Mouse (Mus musculus) neural tube, embryonic 15.5 days (tissue): ENCODE data around the gene Cd93. TPM values are rescaled to one million over a fixed set of nuclear protein-coding genes. Genes with fewer than 3 reads are reported as not detected.

Source experiments
- ATAC-seq: fragments of 200-750 bp; cut with Nextera tagmentation; 2 replicates; pipeline ENCODE4 v1.8.0; 2017; ENCODE audit warnings: mild to moderate bottlenecking, moderate TSS enrichment, moderate library complexity; ENCODE audit not compliant: low FRiP score
- H3K27ac ChIP-seq: fragments of 300-500 bp; sonication (generic); replicated peaks from 2 replicates; pipeline ENCODE4 v1.5.1; 2015; ENCODE audit warnings: mild to moderate bottlenecking, inconsistent platforms
- H3K27me3 ChIP-seq: fragments of 300-500 bp; sonication (generic); replicated peaks from 2 replicates; pipeline ENCODE4 v1.6.1; 2015; ENCODE audit warnings: inconsistent platforms
- H3K36me3 ChIP-seq: fragments of 300-500 bp; sonication (generic); 2 replicates; pipeline ENCODE4 v1.6.1; 2015; ENCODE audit warnings: inconsistent platforms
- H3K4me1 ChIP-seq: fragments of 300-500 bp; sonication (generic); 2 replicates; pipeline ENCODE4 v1.6.1; 2015; ENCODE audit warnings: inconsistent platforms
- H3K4me2 ChIP-seq: fragments of 300-500 bp; sonication (generic); 2 replicates; pipeline ENCODE4 v1.6.1; 2015; ENCODE audit warnings: inconsistent platforms, mild to moderate bottlenecking, moderate library complexity
- H3K4me3 ChIP-seq: fragments of 300-500 bp; sonication (generic); replicated peaks from 2 replicates; pipeline ENCODE4 v1.5.1; 2015; ENCODE audit warnings: mild to moderate bottlenecking, inconsistent platforms
- H3K9ac ChIP-seq: fragments of 300-500 bp; sonication (generic); replicated peaks from 2 replicates; pipeline ENCODE4 v1.6.1; 2015; ENCODE audit warnings: mild to moderate bottlenecking, inconsistent platforms
- H3K9me3 ChIP-seq: fragments of 300-500 bp; sonication (generic); replicated peaks from 2 replicates; pipeline ENCODE4 v1.6.1; 2016; ENCODE audit warnings: inconsistent platforms
- WGBS: fragments of 180-500 bp; shearing (Covaris S2); methylation state at CpG from one replicate; pipeline ENCODE4 v1.1.7; 2015; ENCODE audit warnings: mixed read lengths; 5-methylcytosine and 5-hydroxymethylcytosine counted together
- polyA plus RNA-seq: library from polyadenylated mRNA; unstranded; fragments of >200 nt; fragmentation: Nextera tagmentation; extraction: Ambion mirVana; gene quantifications from 2 replicates; pipeline ENCODE4 v1.2.1, GENCODE M21; 2015

Cd93 gene
- polyA plus RNA-seq, 1 experiment from 2014 or later, result 7.6 TPM

DNA sequence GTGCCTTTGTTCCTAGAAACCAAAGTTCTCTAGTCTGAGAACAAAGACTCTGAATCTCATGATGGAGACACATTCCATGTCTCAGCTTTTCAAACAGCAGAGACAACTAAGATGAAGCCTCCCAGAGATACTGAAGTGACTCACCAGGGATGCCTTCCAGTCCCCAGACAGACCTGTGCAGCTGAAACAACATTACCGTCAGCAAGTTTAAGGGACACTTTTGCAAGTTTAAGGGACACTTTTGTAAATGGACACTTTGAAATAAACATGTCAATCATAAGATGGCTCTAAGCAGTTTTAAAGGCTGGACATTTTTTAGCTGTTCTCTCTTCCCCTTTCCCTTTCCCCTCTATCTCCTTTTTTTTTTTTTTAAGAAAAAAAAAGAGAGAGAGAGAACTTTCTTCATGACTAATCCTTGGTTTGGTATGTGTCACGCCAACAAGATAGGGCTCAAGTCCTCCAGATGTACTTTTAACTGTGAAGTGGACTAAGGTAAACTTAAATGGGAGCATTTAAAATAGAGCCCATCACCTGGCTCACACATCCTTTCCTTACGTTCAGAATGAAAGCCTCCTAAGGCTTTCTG lies 3.6 kb downstream of the Cd93 start:
- H3K4me2 ChIP-seq, result no peak overlapping the region
- no peaks in the 10 kb centered on the region for H3K9me3 ChIP-seq
- H3K9ac ChIP-seq, result no peak overlapping the region
- no peaks in the 10 kb centered on the region for H3K27me3 ChIP-seq
- no peak for ATAC-seq
- H3K36me3 ChIP-seq, result no peaks in the 10 kb centered on the region
- peaks cover 3% of the 10 kb centered on the region; the same call in 1 of the 2 replicates for H3K4me1 ChIP-seq
- H3K27ac ChIP-seq, result no peak overlapping the region
- 78% methylated on average over 3 of the region's 3 CpGs for WGBS
- H3K4me3 ChIP-seq, result no peak overlapping the region

DNA sequence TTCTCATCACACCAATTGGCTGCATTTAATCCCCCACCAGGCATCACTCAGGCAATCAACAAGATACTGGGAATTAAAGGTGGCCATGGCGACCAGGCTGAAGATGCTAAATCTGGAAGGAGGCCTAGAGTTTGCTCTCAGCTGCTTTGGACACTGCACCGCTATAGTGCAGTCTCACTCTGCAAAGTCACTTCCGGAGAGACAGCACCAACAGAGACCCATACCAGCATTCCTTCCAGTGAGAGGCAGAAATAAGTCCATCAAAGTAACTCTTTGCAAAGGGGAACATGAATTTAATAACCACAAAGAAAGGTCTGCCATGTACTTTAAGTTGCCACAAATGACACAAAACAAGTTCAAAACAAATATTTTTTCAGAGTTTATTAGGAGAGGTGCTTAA lies 7.1 kb downstream of the Cd93 start:
- Histone ChIP-seq H3K9ac (no peak overlapping the region), H3K4me2 (no peak overlapping the region), H3K4me3 (no peak overlapping the region), H3K4me1 (peaks cover 3% of the 10 kb centered on the region; the same call in 1 of the 2 replicates), H3K36me3 (no peaks in the 10 kb centered on the region), H3K27ac (no peak overlapping the region), H3K9me3 (no peaks in the 10 kb centered on the region), H3K27me3 (no peaks in the 10 kb centered on the region)
- WGBS, result 60% methylated on average over 3 of the region's 3 CpGs
- no peak for ATAC-seq

DNA sequence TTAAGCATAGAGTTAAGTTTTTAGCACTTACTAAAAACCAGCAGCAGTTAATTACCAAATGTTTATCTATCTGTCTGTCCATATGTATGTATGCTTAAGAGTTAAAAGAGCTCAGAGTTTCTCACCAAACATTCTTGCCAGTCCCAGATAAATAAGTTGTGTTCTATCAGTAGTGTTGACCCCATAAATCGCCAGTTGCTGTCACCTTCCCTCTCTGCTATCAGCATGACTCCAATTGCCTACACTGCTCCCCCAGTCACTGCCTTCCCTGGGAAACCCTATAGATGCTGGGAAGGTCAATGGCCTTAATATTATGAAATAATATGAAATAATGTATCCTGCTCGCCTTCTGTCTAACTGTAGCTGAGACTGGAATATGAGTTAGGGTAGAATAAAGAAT lies 11.0 kb downstream of the Cd93 start:
- ATAC-seq, result no peak
- no peaks in the 10 kb centered on the region for H3K27me3 ChIP-seq

DNA sequence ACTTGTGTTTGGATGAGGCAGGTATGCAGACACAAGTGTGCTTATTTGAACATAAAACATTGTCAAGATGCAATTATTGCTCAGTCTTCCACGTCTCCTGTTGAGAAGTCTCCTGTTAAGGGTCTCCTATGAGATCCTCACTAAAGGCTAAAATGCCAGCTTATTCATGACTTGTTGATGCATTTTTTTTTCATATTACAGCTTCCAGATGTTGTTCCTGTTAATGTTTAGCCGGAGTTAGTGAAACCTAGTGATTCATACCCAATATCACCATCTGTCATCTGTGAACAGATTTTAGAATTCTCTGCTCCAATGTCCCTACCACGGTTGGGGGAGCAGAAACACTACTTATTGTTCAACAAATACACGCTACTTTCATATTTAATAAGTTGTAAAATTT lies 12.4 kb downstream of the Cd93 start:
- no peak for ATAC-seq
- H3K36me3 ChIP-seq, result no peaks in the 10 kb centered on the region
- H3K27ac ChIP-seq, result no peak overlapping the region

More for the DNA sequence above, 11.0 kb downstream of the Cd93 start:
- Histone ChIP-seq H3K9me3 (no peaks in the 10 kb centered on the region), H3K4me2 (no peak overlapping the region), H3K4me3 (no peak overlapping the region), H3K9ac (no peak overlapping the region), H3K36me3 (no peaks in the 10 kb centered on the region), H3K4me1 (peaks cover 3% of the 10 kb centered on the region; the same call in 1 of the 2 replicates), H3K27ac (no peak overlapping the region)
- 70% methylated on average over 2 of the region's 2 CpGs for WGBS

DNA sequence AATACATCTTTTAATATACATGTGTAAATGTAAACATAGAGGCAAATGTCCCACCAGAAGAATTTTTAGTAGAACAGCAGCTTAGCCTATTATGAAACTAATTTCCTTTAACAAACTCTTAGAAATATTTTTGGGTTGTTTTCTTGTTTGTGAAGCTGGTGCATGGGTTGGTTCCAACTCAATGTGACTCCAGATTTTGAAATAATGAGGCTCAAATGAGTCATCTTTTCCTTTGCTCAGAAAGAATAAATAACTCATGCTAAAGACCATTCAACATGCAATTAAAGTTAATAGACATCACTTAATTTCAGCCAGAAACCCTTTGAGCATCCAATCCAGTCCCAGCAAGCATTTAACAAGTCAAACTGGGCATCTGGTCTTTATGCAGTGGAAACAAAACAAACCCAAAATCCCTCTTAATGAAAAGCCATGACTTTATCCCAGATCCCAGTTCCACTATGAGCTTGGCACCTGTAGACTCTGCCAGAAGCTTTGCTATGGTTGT lies 14.3 kb downstream of the Cd93 start:
- no peaks in the 10 kb centered on the region for H3K27me3 ChIP-seq
- no peaks in the 10 kb centered on the region for H3K9me3 ChIP-seq
- no peak overlapping the region for H3K4me2 ChIP-seq
- ATAC-seq, result no peak
- no peak overlapping the region for H3K4me3 ChIP-seq
- no peak overlapping the region for H3K9ac ChIP-seq
- H3K36me3 ChIP-seq, result no peaks in the 10 kb centered on the region
- no peaks in the 10 kb centered on the region for H3K4me1 ChIP-seq
- H3K27ac ChIP-seq, result no peak overlapping the region

More for the DNA sequence above, 12.4 kb downstream of the Cd93 start:
- no peak overlapping the region for H3K4me3 ChIP-seq
- no peaks in the 10 kb centered on the region for H3K9me3 ChIP-seq
- H3K4me2 ChIP-seq, result no peak overlapping the region
- 77% methylated on average over 4 of the region's 4 CpGs for WGBS
- no peak overlapping the region for H3K9ac ChIP-seq
- H3K4me1 ChIP-seq, result no peaks in the 10 kb centered on the region
- no peaks in the 10 kb centered on the region for H3K27me3 ChIP-seq

DNA sequence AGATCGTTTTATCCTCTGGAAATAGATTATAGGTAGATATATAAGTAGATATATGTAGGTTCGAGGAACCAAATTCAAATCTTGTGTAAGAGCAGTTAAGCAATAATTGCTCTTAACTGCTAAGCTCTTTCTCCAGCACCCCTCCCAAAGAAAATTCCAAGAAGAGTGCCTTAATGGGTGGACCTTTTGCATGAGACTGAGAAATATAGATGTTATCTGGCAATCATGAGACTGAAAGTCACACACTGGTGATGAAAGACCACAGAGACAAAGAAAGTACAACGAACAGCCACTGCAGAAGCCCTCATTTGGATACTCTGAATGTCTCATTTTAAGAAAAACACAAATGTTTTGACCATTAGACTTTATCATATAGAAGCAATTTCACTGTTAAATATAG lies 14.8 kb downstream of the Cd93 start:
- Histone ChIP-seq H3K27me3 (no peaks in the 10 kb centered on the region), H3K36me3 (no peaks in the 10 kb centered on the region), H3K4me2 (no peak overlapping the region), H3K27ac (no peak overlapping the region), H3K9me3 (no peaks in the 10 kb centered on the region), H3K4me3 (no peak overlapping the region), H3K4me1 (no peaks in the 10 kb centered on the region), H3K9ac (no peak overlapping the region)
- 90% methylated on average over 3 of the region's 3 CpGs for WGBS
- no peak for ATAC-seq

DNA sequence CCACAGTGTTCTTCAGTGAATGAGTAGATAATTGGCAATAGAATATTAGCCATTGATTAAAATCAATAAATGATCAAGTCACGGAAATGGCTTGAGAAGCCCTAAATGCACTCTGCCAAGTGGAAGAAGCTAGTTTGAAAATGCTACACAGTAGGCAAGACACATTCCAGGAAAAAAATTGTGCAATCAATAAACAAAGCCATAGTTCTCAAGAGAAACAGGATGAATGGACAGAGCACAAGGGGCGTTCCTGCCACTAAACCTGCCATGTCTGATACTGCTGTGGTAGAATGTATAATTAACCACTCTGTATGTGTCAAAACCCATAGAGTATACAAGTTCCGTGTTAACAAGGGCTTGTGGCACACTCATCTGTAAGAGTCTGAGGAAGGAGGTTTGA lies 15.8 kb downstream of the Cd93 start:
- no peaks in the 10 kb centered on the region for H3K36me3 ChIP-seq
- no peaks in the 10 kb centered on the region for H3K27me3 ChIP-seq
- ATAC-seq, result no peak
- H3K9me3 ChIP-seq, result no peaks in the 10 kb centered on the region
- no peak overlapping the region for H3K4me2 ChIP-seq
- no peak overlapping the region for H3K9ac ChIP-seq
- no peak overlapping the region for H3K27ac ChIP-seq
- H3K4me1 ChIP-seq, result no peaks in the 10 kb centered on the region
- WGBS, result 79% methylated on average over 3 of the region's 3 CpGs
- H3K4me3 ChIP-seq, result no peak overlapping the region

DNA sequence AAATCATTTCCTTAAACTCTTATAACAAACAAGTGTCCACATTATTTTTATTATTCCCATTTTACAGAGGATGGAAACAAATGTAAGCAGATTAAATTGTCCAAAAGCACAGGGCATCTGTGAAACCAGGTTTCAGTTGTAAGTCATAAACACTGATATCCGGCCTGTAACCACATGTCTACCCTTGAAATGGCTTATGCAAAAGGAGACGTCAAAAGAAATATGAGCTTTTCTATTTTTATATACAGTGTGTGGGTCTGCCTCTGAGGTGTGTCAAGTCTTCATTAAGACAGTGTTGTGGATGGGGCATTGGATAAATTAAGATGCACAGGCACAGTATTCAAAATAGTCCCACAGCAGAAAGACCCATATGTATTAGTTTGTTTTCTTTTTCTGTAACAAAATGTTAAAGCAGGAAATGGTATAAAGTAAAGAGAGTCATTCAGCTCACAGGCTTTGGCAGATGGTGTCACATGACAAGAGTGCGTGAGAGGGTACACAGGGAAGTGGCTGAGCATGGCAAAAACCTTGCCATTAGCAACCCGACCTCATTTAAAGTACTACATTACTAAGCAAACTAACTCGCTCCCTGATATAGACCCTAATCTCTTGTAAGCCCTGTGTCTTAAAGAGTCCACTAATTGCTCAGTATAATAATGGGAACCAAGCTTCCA lies 17.5 kb downstream of the Cd93 start:
- Histone ChIP-seq H3K36me3 (no peaks in the 10 kb centered on the region), H3K9ac (no peak overlapping the region), H3K4me1 (no peaks in the 10 kb centered on the region), H3K27me3 (no peaks in the 10 kb centered on the region), H3K4me2 (no peak overlapping the region), H3K9me3 (no peaks in the 10 kb centered on the region), H3K4me3 (no peak overlapping the region), H3K27ac (no peak overlapping the region)
- ATAC-seq, result no peak
- 94% methylated on average over 5 of the region's 5 CpGs for WGBS

DNA sequence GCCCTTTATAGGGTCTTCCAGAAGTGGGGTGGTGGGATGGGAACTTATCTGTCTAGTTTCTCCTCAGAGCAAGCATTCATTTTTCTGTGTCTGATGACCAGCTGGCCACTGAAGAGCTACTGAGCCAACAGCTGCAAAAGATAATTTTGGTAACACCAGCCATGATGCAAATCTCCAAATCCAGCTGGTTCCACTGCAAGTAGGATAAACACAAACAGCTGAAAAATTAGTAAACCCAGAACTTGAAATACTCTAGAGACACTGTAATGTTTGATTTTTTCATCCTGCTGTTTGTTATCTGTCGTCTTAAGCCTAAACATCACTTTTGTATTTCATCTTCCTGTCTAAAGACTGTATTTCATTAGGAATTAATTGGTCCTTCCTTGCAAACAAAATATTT lies 21.7 kb downstream of the Cd93 start:
- Histone ChIP-seq H3K9me3 (no peaks in the 10 kb centered on the region), H3K27ac (no peak overlapping the region), H3K4me2 (no peak overlapping the region), H3K9ac (no peak overlapping the region), H3K4me3 (no peak overlapping the region), H3K36me3 (no peaks in the 10 kb centered on the region), H3K4me1 (no peaks in the 10 kb centered on the region), H3K27me3 (no peaks in the 10 kb centered on the region)
- WGBS, result 79% methylated on average over 1 of the region's 1 CpGs
- no peak for ATAC-seq

DNA sequence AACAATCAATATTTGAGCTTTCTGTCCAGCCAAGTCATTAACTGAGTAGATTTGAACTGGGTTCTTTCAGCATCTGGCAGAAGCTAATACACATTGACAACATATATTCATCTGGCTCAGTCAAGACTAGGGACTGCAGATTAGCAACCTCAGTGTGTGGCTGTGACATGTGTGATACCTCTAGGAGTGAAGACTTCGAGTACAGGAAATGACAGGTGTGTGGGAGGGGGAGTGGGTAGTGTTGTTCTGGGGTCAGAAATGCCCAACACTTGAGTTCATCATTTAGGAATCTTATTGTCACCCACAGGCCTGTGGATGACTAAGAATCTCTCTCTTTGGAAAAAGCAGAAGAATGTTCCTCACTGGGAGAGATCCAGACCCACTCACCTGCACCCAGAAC lies 22.3 kb downstream of the Cd93 start:
- Histone ChIP-seq H3K4me1 (no peaks in the 10 kb centered on the region), H3K36me3 (no peaks in the 10 kb centered on the region)
- WGBS, result 60% methylated on average over 1 of the region's 1 CpGs

DNA sequence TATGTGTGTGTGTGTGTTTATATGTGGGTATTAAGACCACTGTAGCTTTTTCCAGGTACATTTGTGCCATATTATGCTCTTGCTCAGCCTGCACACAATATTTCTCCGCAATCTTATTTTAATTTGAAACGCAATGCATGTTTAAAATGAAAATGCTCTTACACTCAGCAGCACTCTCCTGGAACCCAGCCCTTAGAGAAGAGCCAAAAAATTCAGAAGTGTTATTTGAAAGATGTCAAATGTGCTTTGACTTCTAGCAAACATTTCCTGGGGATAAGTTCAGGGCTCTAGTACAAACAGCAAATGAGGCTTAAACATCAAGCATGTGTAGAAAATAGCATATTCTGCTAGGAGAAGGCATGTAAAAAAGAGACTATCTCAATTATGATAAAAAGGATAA lies 23.6 kb downstream of the Cd93 start:
- Histone ChIP-seq H3K4me1 (no peaks in the 10 kb centered on the region), H3K4me3 (no peak overlapping the region), H3K9me3 (no peaks in the 10 kb centered on the region), H3K27me3 (no peaks in the 10 kb centered on the region), H3K36me3 (no peaks in the 10 kb centered on the region), H3K27ac (no peak overlapping the region), H3K4me2 (no peak overlapping the region), H3K9ac (no peak overlapping the region)
- ATAC-seq, result no peak
- 84% methylated on average over 2 of the region's 2 CpGs for WGBS

More for the DNA sequence above, 22.3 kb downstream of the Cd93 start:
- Histone ChIP-seq H3K27ac (no peak overlapping the region), H3K4me3 (no peak overlapping the region), H3K4me2 (no peak overlapping the region), H3K27me3 (no peaks in the 10 kb centered on the region), H3K9ac (no peak overlapping the region), H3K9me3 (no peaks in the 10 kb centered on the region)
- no peak for ATAC-seq

DNA sequence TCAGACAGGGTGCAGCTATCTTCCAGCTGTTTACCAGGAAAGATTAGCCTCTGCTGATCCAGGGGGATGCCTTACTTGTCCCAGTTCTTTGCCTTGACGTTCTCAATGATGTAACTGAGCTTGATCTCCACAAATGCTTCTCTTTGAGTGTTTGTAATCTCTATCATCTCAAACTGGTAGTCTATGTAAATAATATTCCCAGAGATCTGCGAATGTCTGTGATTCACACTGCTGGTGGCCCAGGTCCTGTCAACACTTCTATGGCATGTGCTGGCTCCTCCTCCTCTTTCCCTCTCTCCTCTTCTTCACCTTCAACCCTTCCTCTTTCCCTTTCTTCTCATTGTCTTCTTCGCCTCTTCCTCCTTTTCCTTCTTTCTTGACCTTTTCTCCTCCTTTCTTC lies 24.2 kb downstream of the Cd93 start:
- H3K27me3 ChIP-seq, result no peaks in the 10 kb centered on the region
- 87% methylated on average over 3 of the region's 3 CpGs for WGBS
- H3K4me1 ChIP-seq, result no peaks in the 10 kb centered on the region
- ATAC-seq, result no peak
- H3K4me2 ChIP-seq, result no peak overlapping the region
- no peak overlapping the region for H3K27ac ChIP-seq
- H3K36me3 ChIP-seq, result no peaks in the 10 kb centered on the region
- H3K4me3 ChIP-seq, result no peak overlapping the region
- H3K9me3 ChIP-seq, result no peaks in the 10 kb centered on the region
- no peak overlapping the region for H3K9ac ChIP-seq
